12 mouse cellular contexts compared by ENCODE assay signal in genomic region chr10:39169642-39170041, GRCm38 (mm10). TPM values are rescaled to one million over a fixed set of nuclear protein-coding genes. Genes with fewer than 3 reads are reported as not detected.
A peak's percentile ranks its signal among the peaks of the same experiment; 100 is the strongest.
DNase-seq lines count a peak whose midpoint lies in the region; ATAC-seq and TF ChIP-seq lines count a peak whose summit lies in the region.
"Had no signal": no experiment of that assay in that cellular context is flagged by ENCODE, and none has a peak within 500 bp of the region (broad histone marks: within the 10 kb centered on the region; RNA-seq: fewer than 3 reads in every experiment).

No protein-coding gene starts in this region.

- H3K4me1 ChIP-seq in thymus, adult 2 months (replicated peaks; ENCODE audit: control insufficient read depth, insufficient read depth, low read length): peaks cover 7% of the 10 kb centered on the region
- peaks cover 8% of the 10 kb centered on the region; the same call in 1 of the 2 replicates for H3K4me1 ChIP-seq in stomach, embryonic 15.5 days

- no peak for TF ChIP-seq CTCF in thymus, adult 2 months (IDR thresholded peaks at IDR 0.05; ENCODE audit: borderline replicate concordance, control insufficient read depth, extremely low read depth, insufficient read depth, low read length, poor library complexity)

- no peaks in the 10 kb centered on the region for H3K27me3 ChIP-seq in thymus, adult 2 months (ENCODE audit: control insufficient read depth, insufficient read depth, low read length)
- no peaks in the 10 kb centered on the region for H3K27me3 ChIP-seq in stomach, embryonic 15.5 days (replicated peaks)

- H3K9ac ChIP-seq in stomach, embryonic 15.5 days: no peak overlapping the region
- H3K9ac ChIP-seq: liver, embryonic 13.5 days had no signal

- H3K9me3 ChIP-seq in stomach, embryonic 15.5 days: no peaks in the 10 kb centered on the region
- H3K9me3 ChIP-seq: liver, embryonic 13.5 days had no signal

- no peak for TF ChIP-seq POLR2A in thymus, adult 2 months (IDR thresholded peaks at IDR 0.05; ENCODE audit: control insufficient read depth, extremely low read depth, insufficient read depth, low read length, poor library complexity)

- WGBS in thymus, adult 2 months: 51% methylated on average over 9 of the region's 9 CpGs
- WGBS in stomach, embryonic 15.5 days: 57% methylated on average over 9 of the region's 9 CpGs

- H3K4me3 ChIP-seq in thymus, adult 2 months (ENCODE audit: control insufficient read depth, insufficient read depth, low read length): no peak overlapping the region
- no peak overlapping the region for H3K4me3 ChIP-seq in stomach, embryonic 15.5 days (replicated peaks)
- H3K4me3 ChIP-seq: layer of hippocampus, adult 2 months; liver, embryonic 13.5 days; megakaryocyte, embryonic 14.5 days had no signal

- H3K4me2 ChIP-seq in stomach, embryonic 15.5 days: peak overlapping the region; percentile 30; the same call in 1 of the 2 replicates
- H3K4me2 ChIP-seq: liver, embryonic 13.5 days had no signal

- no peaks in the 10 kb centered on the region for H3K36me3 ChIP-seq in thymus, adult 2 months (ENCODE audit: control insufficient read depth, insufficient read depth, low read length)
- H3K36me3 ChIP-seq in stomach, embryonic 15.5 days: no peaks in the 10 kb centered on the region
- H3K36me3 ChIP-seq: liver, embryonic 13.5 days had no signal

- peak; percentile 5 for DNase-seq in embryo, embryonic 11 days
- DNase-seq in embryo, embryonic 9.5 days (ENCODE audit: extremely low spot score): no peak
- peak; percentile 13 for DNase-seq in thymus, adult 2 months
- DNase-seq in thymus, postnatal 14 days: no peak
- DNase-seq in kidney, postnatal 4 days: peak; percentile 22 to 48
- DNase-seq in heart, adult 8-10 months (ENCODE audit: low spot score): no peak
- DNase-seq in testis, postnatal 10 days (ENCODE audit: low spot score): no peak

- H3K27ac ChIP-seq in thymus, adult 2 months (ENCODE audit: control insufficient read depth, insufficient read depth, low read length): no peak overlapping the region
- H3K27ac ChIP-seq in stomach, embryonic 15.5 days: no peak overlapping the region
- H3K27ac ChIP-seq: layer of hippocampus, adult 2 months; liver, embryonic 13.5 days had no signal

- ATAC-seq in stomach, embryonic 15.5 days (ENCODE audit: insufficient read depth, low FRiP score, low read depth): no peak

RNA-seq across cellular contexts. Expression of gene Ccn6, which starts 6.0 kb away (rescaled TPM):
- polyA plus RNA-seq in thymus, adult 2 months (2012; rRNA removed): not detected in 2 replicates
- 0.33 and 0.52 TPM in 2 replicates for polyA plus RNA-seq in stomach, embryonic 15.5 days (2015; fragmentation: Nextera tagmentation; extraction: Ambion mirVana)
- total RNA-seq in heart, adult 8-10 months (2022): not detected
- total RNA-seq: gastrocnemius, postnatal 36 days had no signal

RNA-seq across cellular contexts. Expression of gene Tube1, which starts 35.9 kb away (rescaled TPM):
- polyA plus RNA-seq in thymus, adult 2 months (2012; rRNA removed): 113 and 120 TPM in 2 replicates
- polyA plus RNA-seq in stomach, embryonic 15.5 days (2015; fragmentation: Nextera tagmentation; extraction: Ambion mirVana): 14.7 and 14.8 TPM in 2 replicates
- 1 to 10 TPM in 2 of 4 experiments, under 1 TPM in 2; 0.73 to 1.3 (median 0.96) TPM for total RNA-seq in heart, adult 8-10 months (2022)

RNA-seq across cellular contexts. Expression of gene Fam229b, which starts 35.9 kb away (rescaled TPM):
- polyA plus RNA-seq in thymus, adult 2 months (2012; rRNA removed): 0.80 and 1.6 TPM in 2 replicates
- polyA plus RNA-seq in stomach, embryonic 15.5 days (2015; fragmentation: Nextera tagmentation; extraction: Ambion mirVana): 8.7 and 8.8 TPM in 2 replicates
- 10 to 100 TPM in 2 of 4 experiments, 1 to 10 TPM in 2; 6.2 to 10.7 (median 9.3) TPM for total RNA-seq in heart, adult 8-10 months (2022)

Comparison
In these comparisons a context has a peak if more than half of its experiments do, and no peak if none do; other contexts are left out.
1. DNase-seq: peak in embryo, embryonic 11 days (single experiment), thymus, adult 2 months (single experiment) and kidney, postnatal 4 days (2 of 2); none in embryo, embryonic 9.5 days (single experiment), thymus, postnatal 14 days (single experiment), heart, adult 8-10 months (single experiment) and testis, postnatal 10 days (single experiment).